Mouse (Mus musculus) left cerebral cortex, adult 2 months (tissue): Measurements from ENCODE around the gene Gm13695. TPM values are rescaled to one million over a fixed set of nuclear protein-coding genes. Genes with fewer than 3 reads are reported as not detected.
"Not testable (repeated sequence)": the region's sequence is repeated elsewhere in the genome, so short reads cannot be mapped to it uniquely, and the experiment has no call there.

Experiments used
- DNase-seq, 2 experiments: peaks; one replicate each; pipeline ENCODE4 v3.0.0; 2021 to 2022; ENCODE audit warnings: low spot score in 2 of 2, mixed read lengths in 1 of 2; ENCODE audit errors: extremely low spot score in 1 of 2
- H3K27ac ChIP-seq: fragments of 200-600 bp; 2 replicates; pipeline ENCODE4 v1.8.1; 2022
- H3K4me3 ChIP-seq: fragments of 200-600 bp; 2 replicates; pipeline ENCODE4 v1.8.1; 2022
- CTCF ChIP-seq: fragments of 200-600 bp; IDR thresholded peaks from 2 replicates; pipeline ENCODE4 v1.8.1; 2022; ENCODE audit warnings: antibody characterized with exemption, mild to moderate bottlenecking, moderate library complexity
- intact Hi-C: fragments of 180-260 bp; cut with DNase I; formaldehyde crosslinking; loops from one replicate; pipeline ENCODE4 v1.15.1; 2025
- long read RNA-seq, 2 experiments: library from polyadenylated mRNA; stranded (forward); transcript quantifications; one replicate each; pipeline ENCODE4 v2.0.0; 2021; ENCODE audit warnings: borderline mapping rate in 2 of 2
- total RNA-seq, 2 experiments: library from RNA; stranded (reverse); gene quantifications; 2 replicates each; pipeline ENCODE4 v1.2.3; 2021

The Gm13695 gene
- not detected for total RNA-seq
- long read RNA-seq, experiment 1 = 0 reads
- long read RNA-seq, experiment 2 = 0 reads

DNA sequence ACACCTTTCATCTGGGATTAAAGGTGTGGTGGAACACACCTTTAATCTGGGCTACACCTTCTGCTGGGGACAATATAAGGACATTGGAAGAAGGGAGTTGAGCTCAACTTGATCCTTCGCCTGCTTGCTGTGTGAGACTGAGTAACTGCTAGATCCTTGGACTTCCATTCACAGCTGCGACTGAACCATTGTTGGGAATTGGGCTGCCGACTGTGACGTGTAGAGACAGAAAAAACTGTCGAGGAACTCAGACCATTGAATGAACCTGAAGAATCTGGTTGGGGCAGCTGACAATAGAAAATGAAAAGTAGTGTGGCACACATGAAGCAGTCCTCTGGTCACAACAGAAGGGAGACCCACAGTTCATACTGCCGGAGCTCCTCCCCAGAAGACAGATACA lies at the start of gene Gm13695:
Gene Gm13695, plus strand, starts transcription at position 301 of the 400 bp plus-strand sequence.
- intact Hi-C loops, H3K27ac ChIP-seq, DNase-seq, H3K4me3 ChIP-seq: not testable (repeated sequence)

DNA sequence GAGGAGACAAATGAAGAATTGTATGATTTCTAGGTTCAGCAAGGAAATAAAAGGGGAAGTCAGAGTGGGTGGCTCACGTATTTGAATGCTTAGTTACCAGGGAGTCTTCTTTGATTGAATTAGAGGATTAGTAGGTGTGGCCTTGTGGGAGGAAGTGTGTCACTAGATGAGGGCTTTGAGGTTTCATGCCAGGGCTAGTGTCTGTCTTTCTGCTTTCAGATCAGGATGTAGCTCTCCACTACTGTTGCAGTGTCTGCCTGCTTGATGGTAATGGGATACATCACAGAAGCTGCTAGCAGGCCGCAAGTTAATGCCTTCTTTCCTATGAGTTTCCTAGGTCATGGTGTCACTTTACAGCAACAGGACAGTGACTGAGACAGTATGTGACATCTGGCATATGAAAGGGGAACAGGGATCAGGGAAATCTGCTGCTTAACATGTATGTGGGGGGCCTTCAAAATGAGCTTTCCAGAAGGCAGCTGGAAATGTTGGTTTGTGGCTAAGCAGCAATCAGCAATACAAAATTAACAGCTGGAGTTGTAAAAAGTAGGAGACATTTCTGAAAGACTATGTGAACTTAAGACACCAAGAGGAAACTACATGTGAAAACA lies 37.5 kb upstream of the Gm13695 start:
- Histone ChIP-seq H3K27ac (no peak overlapping the region), H3K4me3 (no peak overlapping the region)
- no peak for DNase-seq
- no peak for TF ChIP-seq CTCF
- intact Hi-C loops = no loop called here

DNA sequence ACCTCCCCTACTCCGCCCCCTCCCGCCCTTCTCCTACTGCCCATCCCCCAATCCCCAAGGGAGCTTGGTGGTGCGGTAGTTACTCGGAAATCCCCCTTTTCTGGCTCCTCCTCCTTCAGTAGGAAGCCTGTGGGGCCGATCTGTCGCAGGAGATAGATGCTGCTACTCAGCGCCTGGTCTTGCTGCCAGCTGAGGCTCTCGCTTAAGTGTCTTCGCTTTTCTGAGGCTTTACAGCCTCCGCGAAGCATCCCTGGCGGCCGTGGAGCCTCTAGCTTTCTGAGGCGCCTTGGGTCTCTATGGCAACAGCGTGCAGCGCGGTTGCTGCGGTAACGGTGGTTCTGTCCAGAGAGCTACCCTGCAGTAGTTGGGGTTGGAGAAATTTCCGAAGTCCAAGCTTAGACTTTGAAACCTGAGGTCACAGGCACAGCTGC lies 26.2 kb upstream of the Gm13695 start, which contains the start of gene Zswim2:
Gene Zswim2, minus strand, starts transcription at position 298 of the 431 bp plus-strand sequence.
- no peak; the same call in 1 of the 2 replicates for TF ChIP-seq CTCF
- peak within 1 kb of the TSS; percentile 37 for H3K4me3 ChIP-seq

DNA sequence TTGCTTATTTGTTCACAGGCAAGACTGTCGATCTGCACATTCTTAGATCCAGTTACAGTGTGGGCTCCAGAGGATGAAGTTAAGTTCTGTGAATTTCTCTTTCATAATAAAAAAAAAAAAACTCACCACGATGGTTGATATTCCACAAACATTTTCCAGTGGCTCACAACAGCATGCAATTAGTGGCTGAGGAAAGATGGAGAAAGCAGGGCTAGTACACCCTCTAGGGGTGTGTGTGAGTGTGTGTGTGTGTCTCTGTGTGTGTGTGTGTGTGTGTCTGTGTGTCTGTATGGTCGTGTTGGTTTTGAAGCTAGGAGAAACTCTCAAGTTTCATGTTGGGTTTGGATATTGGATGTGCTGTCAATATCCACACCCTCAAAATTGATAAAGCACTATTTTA lies 25.7 kb upstream of the Gm13695 start:
- no peak for DNase-seq
- Histone ChIP-seq H3K27ac (no peak overlapping the region), H3K4me3 (peak overlapping the region; percentile 37)
- no peak for TF ChIP-seq CTCF
- intact Hi-C loops = no loop called here

More for the DNA sequence above, 26.2 kb upstream of the Gm13695 start, which contains the start of gene Zswim2:
- DNase-seq = peak; percentile 90
- H3K27ac ChIP-seq = peak within 1 kb of the TSS; percentile 36; the same call in 1 of the 2 replicates
- intact Hi-C loops = no loop called here

DNA sequence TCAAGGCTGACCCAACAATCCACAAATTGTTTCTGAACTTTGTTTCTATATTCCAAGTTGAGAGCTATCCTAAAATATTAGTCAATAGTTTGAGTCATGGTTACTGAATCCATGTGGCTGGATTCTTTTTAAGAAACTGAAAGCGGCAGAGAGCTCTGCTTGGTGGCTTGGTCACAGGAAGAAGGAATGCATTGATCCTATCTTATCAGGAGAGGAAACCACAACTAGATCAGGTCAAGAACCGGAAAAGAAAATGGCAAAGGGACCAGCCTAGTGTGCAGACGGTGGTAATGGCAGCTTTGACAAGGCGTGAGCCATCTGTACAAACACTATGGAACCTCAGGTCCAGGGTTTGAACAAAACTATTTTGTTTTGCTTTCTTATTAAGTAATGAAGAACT lies 25.3 kb upstream of the Gm13695 start:
- intact Hi-C loops = no loop called here
- no peak overlapping the region for H3K4me3 ChIP-seq
- no peak overlapping the region for H3K27ac ChIP-seq
- no peak for TF ChIP-seq CTCF
- DNase-seq = no peak

DNA sequence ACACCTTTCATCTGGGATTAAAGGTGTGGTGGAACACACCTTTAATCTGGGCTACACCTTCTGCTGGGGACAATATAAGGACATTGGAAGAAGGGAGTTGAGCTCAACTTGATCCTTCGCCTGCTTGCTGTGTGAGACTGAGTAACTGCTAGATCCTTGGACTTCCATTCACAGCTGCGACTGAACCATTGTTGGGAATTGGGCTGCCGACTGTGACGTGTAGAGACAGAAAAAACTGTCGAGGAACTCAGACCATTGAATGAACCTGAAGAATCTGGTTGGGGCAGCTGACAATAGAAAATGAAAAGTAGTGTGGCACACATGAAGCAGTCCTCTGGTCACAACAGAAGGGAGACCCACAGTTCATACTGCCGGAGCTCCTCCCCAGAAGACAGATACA lies 11.7 kb upstream of the Gm13695 start, which contains the start of gene Gm13698:
Gene Gm13698, plus strand, starts transcription at position 301 of the 400 bp plus-strand sequence.
- DNase-seq, H3K4me3 ChIP-seq, intact Hi-C loops, H3K27ac ChIP-seq: not testable (repeated sequence)

- H3K4me3 ChIP-seq, H3K27ac ChIP-seq, intact Hi-C loops, DNase-seq: not testable (repeated sequence)
These were observed 5.9 kb upstream of the Gm13695 start, which contains the start of gene Gm13693 for GRCm38 (mm10) chr2:83961203-83961602. Gene Gm13693 (plus strand): TSS chr2:83961503.

DNA sequence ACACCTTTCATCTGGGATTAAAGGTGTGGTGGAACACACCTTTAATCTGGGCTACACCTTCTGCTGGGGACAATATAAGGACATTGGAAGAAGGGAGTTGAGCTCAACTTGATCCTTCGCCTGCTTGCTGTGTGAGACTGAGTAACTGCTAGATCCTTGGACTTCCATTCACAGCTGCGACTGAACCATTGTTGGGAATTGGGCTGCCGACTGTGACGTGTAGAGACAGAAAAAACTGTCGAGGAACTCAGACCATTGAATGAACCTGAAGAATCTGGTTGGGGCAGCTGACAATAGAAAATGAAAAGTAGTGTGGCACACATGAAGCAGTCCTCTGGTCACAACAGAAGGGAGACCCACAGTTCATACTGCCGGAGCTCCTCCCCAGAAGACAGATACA lies 5.7 kb downstream of the Gm13695 start, which contains the start of gene Gm13696:
Gene Gm13696, plus strand, starts transcription at position 301 of the 400 bp plus-strand sequence.
- intact Hi-C loops, H3K27ac ChIP-seq, H3K4me3 ChIP-seq, DNase-seq: not testable (repeated sequence)

GRCm38 (mm10) chr2:83978633-83979032 lies 11.5 kb downstream of the Gm13695 start, which contains the start of gene Gm13694:
Gene Gm13694 (plus strand): TSS chr2:83978933.
- DNase-seq, intact Hi-C loops, H3K4me3 ChIP-seq, H3K27ac ChIP-seq: not testable (repeated sequence)

- DNase-seq, H3K27ac ChIP-seq, intact Hi-C loops, H3K4me3 ChIP-seq: not testable (repeated sequence)
These were observed 17.3 kb downstream of the Gm13695 start, which contains the start of gene Gm13697 for GRCm38 (mm10) chr2:83984443-83984842. Gene Gm13697 (plus strand): TSS chr2:83984743.

DNA sequence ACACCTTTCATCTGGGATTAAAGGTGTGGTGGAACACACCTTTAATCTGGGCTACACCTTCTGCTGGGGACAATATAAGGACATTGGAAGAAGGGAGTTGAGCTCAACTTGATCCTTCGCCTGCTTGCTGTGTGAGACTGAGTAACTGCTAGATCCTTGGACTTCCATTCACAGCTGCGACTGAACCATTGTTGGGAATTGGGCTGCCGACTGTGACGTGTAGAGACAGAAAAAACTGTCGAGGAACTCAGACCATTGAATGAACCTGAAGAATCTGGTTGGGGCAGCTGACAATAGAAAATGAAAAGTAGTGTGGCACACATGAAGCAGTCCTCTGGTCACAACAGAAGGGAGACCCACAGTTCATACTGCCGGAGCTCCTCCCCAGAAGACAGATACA lies 23.1 kb downstream of the Gm13695 start, which contains the start of gene Gm13691:
Gene Gm13691, plus strand, starts transcription at position 301 of the 400 bp plus-strand sequence.
- H3K4me3 ChIP-seq, H3K27ac ChIP-seq, DNase-seq, intact Hi-C loops: not testable (repeated sequence)

DNA sequence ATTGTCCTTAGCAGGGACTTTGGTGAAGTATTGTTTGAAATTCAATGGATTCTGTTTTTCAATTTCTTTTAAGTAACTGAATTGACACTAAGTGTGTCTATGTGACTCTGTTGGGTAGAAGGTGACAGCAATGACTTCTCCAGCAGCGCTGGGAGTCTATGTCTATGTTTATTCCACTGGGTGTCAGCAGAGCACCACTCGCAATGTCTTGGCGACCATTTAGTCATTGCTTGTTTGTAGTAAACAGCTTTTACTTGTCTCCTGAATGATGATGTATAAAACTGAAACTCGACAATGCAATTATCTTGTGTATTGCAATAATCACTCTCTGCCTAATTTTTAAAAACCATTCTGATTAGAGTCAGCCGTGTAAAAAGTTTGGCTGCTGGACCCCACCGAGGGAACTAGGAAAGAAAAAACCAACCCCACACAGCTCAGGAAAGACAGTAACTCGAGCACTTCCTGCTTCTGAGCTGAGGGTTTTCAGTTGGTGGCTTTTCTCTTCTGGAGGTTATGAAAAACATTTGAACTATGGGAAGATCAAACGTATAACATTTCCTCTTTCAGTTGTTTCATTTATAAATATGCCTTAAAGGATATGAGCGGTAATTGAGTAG lies 26.6 kb downstream of the Gm13695 start:
- intact Hi-C loops, H3K4me3 ChIP-seq, H3K27ac ChIP-seq, DNase-seq: not testable (repeated sequence)

DNA sequence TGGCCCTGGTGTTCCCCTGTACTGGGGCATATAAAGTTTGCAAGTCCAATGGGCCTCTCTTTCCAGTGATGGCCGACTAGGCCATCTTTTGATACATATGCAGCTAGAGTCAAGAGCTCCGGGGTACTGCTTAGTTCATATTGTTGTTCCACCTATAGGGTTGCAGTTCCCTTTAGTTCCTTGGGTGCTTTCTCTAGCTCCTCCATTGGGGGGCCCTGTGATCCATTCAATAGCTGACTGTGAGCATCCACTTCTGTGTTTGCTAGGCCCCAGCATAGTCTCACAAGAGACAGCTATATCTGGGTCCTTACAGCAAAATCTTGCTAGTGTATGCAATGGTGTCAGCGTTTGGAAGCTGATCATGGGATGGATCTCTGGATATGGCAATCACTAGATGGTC lies 27.4 kb downstream of the Gm13695 start:
- DNase-seq, H3K4me3 ChIP-seq, intact Hi-C loops, H3K27ac ChIP-seq: not testable (repeated sequence)
